Mouse (Mus musculus) kidney, postnatal 0 days (tissue): Measurements from ENCODE around the gene Ctsa. TPM values are rescaled to one million over a fixed set of nuclear protein-coding genes. Genes with fewer than 3 reads are reported as not detected.

ENCODE experiments used
- ATAC-seq: fragments of 200-750 bp; cut with Nextera tagmentation; replicated peaks from 2 replicates; pipeline ENCODE4 v1.8.0; 2017; ENCODE audit warnings: low read depth, moderate number of reproducible peaks, moderate TSS enrichment, moderate library complexity; ENCODE audit not compliant: low FRiP score
- DNase-seq: peaks from one replicate; pipeline ENCODE4 v3.0.0-alpha.2; 2016; ENCODE audit warnings: low spot score
- H3K27ac ChIP-seq: fragments of 300-500 bp; sonication (generic); 2 replicates; pipeline ENCODE4 v1.5.1; 2014; ENCODE audit warnings: mild to moderate bottlenecking
- H3K27me3 ChIP-seq: fragments of 300-500 bp; sonication (generic); 2 replicates; pipeline ENCODE4 v1.6.1; 2014; ENCODE audit warnings: low read length, mixed read lengths; ENCODE audit not compliant: insufficient read depth
- H3K36me3 ChIP-seq: fragments of 300-500 bp; sonication (generic); 2 replicates; pipeline ENCODE4 v1.6.1; 2014; ENCODE audit warnings: low read length, mixed read lengths; ENCODE audit not compliant: insufficient read depth
- H3K4me1 ChIP-seq: fragments of 300-500 bp; sonication (generic); replicated peaks from 2 replicates; pipeline ENCODE4 v1.6.1; 2014; ENCODE audit warnings: antibody characterized with exemption, low read length, mixed read lengths; ENCODE audit not compliant: insufficient read depth
- H3K4me2 ChIP-seq: fragments of 300-500 bp; sonication (generic); 2 replicates; pipeline ENCODE4 v1.6.1; 2014; ENCODE audit warnings: mild to moderate bottlenecking, low read length, moderate library complexity, mixed read lengths
- H3K4me3 ChIP-seq: fragments of 300-500 bp; sonication (generic); replicated peaks from 2 replicates; pipeline ENCODE4 v1.5.1; 2014; ENCODE audit warnings: low read depth, low read length
- H3K9ac ChIP-seq: fragments of 300-500 bp; sonication (generic); 2 replicates; pipeline ENCODE4 v1.6.1; 2014; ENCODE audit warnings: low read depth, low read length
- H3K9me3 ChIP-seq: fragments of 300-500 bp; sonication (generic); replicated peaks from 2 replicates; pipeline ENCODE4 v1.6.1; 2016; ENCODE audit warnings: low read length, inconsistent platforms, mixed read lengths
- CTCF ChIP-seq: IDR thresholded peaks from 2 replicates; pipeline ENCODE4 v1.5.1; 2016; ENCODE audit warnings: antibody characterized with exemption, low read depth, mild to moderate bottlenecking, moderate library complexity
- WGBS: fragments of 180-500 bp; shearing (Covaris S2); extraction: QIAGEN DNeasy Blood & Tissue Kit; methylation state at CpG from one replicate; pipeline ENCODE4 v1.1.7; 2014; 5-methylcytosine and 5-hydroxymethylcytosine counted together
- polyA plus RNA-seq: library from polyadenylated mRNA; unstranded; fragments of >200 nt; fragmentation: Nextera tagmentation; extraction: Ambion mirVana; gene quantifications from 2 replicates; pipeline ENCODE4 v1.2.1, GENCODE M21; 2015

Ctsa gene
- polyA plus RNA-seq, 1 experiment from 2014 or later: 219 TPM

GRCm38 (mm10) chr2:164823181-164823585 is 9.5 kb upstream of the Ctsa start:
- Histone ChIP-seq H3K36me3 (peaks cover 36% of the 10 kb centered on the region), H3K4me2 (peak overlapping the region; percentile 77), H3K9me3 (no peaks in the 10 kb centered on the region), H3K4me1 (no peaks in the 10 kb centered on the region), H3K27me3 (no peaks in the 10 kb centered on the region), H3K4me3 (peak overlapping the region; percentile 77), H3K27ac (peak overlapping the region; percentile 78), H3K9ac (peak overlapping the region; percentile 59)
- TF ChIP-seq CTCF: peak; percentile 20; the same call in 1 of the 2 replicates
- ATAC-seq (peak; percentile 41), DNase-seq (peak; percentile 69)
- 2% methylated on average over 10 of the region's 10 CpGs for WGBS

DNA sequence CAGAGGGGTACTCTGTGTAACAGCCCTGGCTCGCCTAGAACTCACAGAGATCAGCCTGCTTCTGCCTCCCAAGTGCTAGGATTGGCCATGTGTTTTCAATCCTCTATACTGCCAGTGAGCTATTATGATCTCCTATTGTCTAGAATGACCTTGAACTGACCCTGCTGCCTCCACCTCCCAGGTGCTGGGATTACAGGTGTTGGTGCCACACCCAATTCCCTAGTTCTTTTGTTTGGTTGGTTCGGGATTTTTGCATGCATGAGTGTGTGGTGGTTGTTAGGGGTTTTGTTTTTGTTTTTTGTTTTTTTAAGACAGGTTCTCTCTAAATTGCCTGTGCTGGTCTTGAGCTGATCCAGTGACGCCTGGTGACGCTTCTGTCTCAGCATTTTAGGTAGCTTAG is 8.7 kb upstream of the Ctsa start:
- peaks cover 37% of the 10 kb centered on the region for H3K36me3 ChIP-seq
- H3K27me3 ChIP-seq: no peaks in the 10 kb centered on the region
- 86% methylated on average over 4 of the region's 4 CpGs for WGBS
- no peak for ATAC-seq
- H3K4me2 ChIP-seq: no peak overlapping the region
- no peak overlapping the region for H3K4me3 ChIP-seq
- no peak for DNase-seq
- H3K27ac ChIP-seq: no peak overlapping the region
- no peak overlapping the region for H3K9ac ChIP-seq
- no peaks in the 10 kb centered on the region for H3K9me3 ChIP-seq
- H3K4me1 ChIP-seq: no peaks in the 10 kb centered on the region
- TF ChIP-seq CTCF: no peak

DNA sequence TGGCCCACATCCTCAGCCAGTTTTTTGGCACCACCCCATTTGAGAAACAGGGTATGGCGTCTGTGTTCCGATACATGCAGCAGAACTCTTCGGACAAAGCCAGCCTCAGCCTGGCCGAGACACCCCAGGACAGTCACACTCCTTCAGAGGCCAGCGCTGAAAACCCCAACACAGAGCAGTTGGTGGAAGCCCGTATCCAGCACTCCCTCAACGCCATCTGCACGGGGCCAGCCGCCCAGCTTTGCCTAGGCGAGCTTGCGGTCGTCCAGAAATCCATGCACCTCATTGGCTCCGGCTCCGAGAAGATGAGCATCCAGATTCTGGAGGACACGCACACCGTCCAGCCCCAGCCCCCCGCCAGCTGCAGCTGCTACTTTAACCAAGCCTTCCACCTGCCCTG is 7.2 kb upstream of the Ctsa start:
- no peaks in the 10 kb centered on the region for H3K9me3 ChIP-seq
- no peak overlapping the region for H3K27ac ChIP-seq
- no peak overlapping the region for H3K9ac ChIP-seq
- H3K4me2 ChIP-seq: no peak overlapping the region
- H3K27me3 ChIP-seq: no peaks in the 10 kb centered on the region
- 93% methylated on average over 17 of the region's 17 CpGs for WGBS
- H3K4me3 ChIP-seq: no peak overlapping the region
- H3K36me3 ChIP-seq: peaks cover 33% of the 10 kb centered on the region
- TF ChIP-seq CTCF: no peak
- ATAC-seq (no peak), DNase-seq (no peak)
- no peaks in the 10 kb centered on the region for H3K4me1 ChIP-seq

GRCm38 (mm10) chr2:164827146-164827850 is 5.4 kb upstream of the Ctsa start:
- no peak for DNase-seq
- 87% methylated on average over 16 of the region's 16 CpGs for WGBS
- no peak overlapping the region for H3K4me2 ChIP-seq
- no peaks in the 10 kb centered on the region for H3K9me3 ChIP-seq
- TF ChIP-seq CTCF: no peak
- 0 out of 2 replicates have a peak, but pooled peaks cover under 1% of the 10 kb centered on the region for H3K4me1 ChIP-seq
- no peak overlapping the region for H3K27ac ChIP-seq
- H3K4me3 ChIP-seq: no peak overlapping the region
- H3K9ac ChIP-seq: no peak overlapping the region
- peaks cover 33% of the 10 kb centered on the region for H3K36me3 ChIP-seq
- H3K27me3 ChIP-seq: no peaks in the 10 kb centered on the region
- no peak for ATAC-seq

GRCm38 (mm10) chr2:164828437-164828836 is 4.2 kb upstream of the Ctsa start, which contains the start of gene Spata25:
Gene Spata25 (minus strand): TSS chr2:164828537.
- no peak for TF ChIP-seq CTCF
- Histone ChIP-seq H3K9ac (no peak within 1 kb of the TSS), H3K36me3 (peaks cover 33% of the 10 kb centered on the region), H3K27me3 (no peaks in the 10 kb centered on the region), H3K4me3 (no peak within 1 kb of the TSS), H3K4me2 (no peak within 1 kb of the TSS), H3K27ac (no peak within 1 kb of the TSS), H3K4me1 (0 out of 2 replicates have a peak, but pooled peaks cover 4% of the 10 kb centered on the region), H3K9me3 (no peaks in the 10 kb centered on the region)
- no peak for DNase-seq
- WGBS: 89% methylated on average over 6 of the region's 6 CpGs
- no peak for ATAC-seq

GRCm38 (mm10) chr2:164829090-164829489 is 3.6 kb upstream of the Ctsa start:
- Histone ChIP-seq H3K27me3 (no peaks in the 10 kb centered on the region), H3K9ac (no peak overlapping the region), H3K36me3 (peaks cover 33% of the 10 kb centered on the region), H3K4me1 (0 out of 2 replicates have a peak, but pooled peaks cover 4% of the 10 kb centered on the region), H3K4me2 (no peak overlapping the region), H3K27ac (no peak overlapping the region), H3K4me3 (no peak overlapping the region), H3K9me3 (no peaks in the 10 kb centered on the region)
- ATAC-seq (no peak), DNase-seq (no peak)
- 97% methylated on average over 1 of the region's 1 CpGs for WGBS
- no peak for TF ChIP-seq CTCF
